Mouse (Mus musculus): ENCODE data around the gene Dclre1b. TPM values are rescaled to one million over a fixed set of nuclear protein-coding genes. Genes with fewer than 3 reads are reported as not detected.
"Not testable (repeated sequence)": the region's sequence is repeated elsewhere in the genome, so short reads cannot be mapped to it uniquely, and the experiment has no call there.

Gene Dclre1b
- total RNA-seq (2017): 14.7 and 17.2 TPM in 2 replicates

- peak; percentile 89 for ATAC-seq (replicated peaks; ENCODE audit: low read depth, poor library complexity, severe bottlenecking)
Observed at GRCm38 (mm10) chr3:103808891-103809798, at the start of gene Dclre1b, which contains the start of the genes Ap4b1 and Gm43064. TSS of gene Dclre1b (minus strand) at chr3:103809444. TSS of gene Ap4b1 (plus strand) at chr3:103809520. TSS of gene Gm43064 (plus strand) at chr3:103809573.

GRCm38 (mm10) chr3:103857977-103858563 is 48.8 kb upstream of the Dclre1b start:
- no peak for ATAC-seq (replicated peaks; ENCODE audit: low read depth, poor library complexity, severe bottlenecking)

GRCm38 (mm10) chr3:103857036-103857805 is 48.0 kb upstream of the Dclre1b start:
- ATAC-seq (replicated peaks; ENCODE audit: low read depth, poor library complexity, severe bottlenecking): no peak

- no peak for ATAC-seq (replicated peaks; ENCODE audit: low read depth, poor library complexity, severe bottlenecking)
Observed at GRCm38 (mm10) chr3:103853804-103854203, 44.6 kb upstream of the Dclre1b start.

- ATAC-seq (replicated peaks; ENCODE audit: low read depth, poor library complexity, severe bottlenecking): peak; percentile 87
Observed at GRCm38 (mm10) chr3:103852565-103853299, 43.5 kb upstream of the Dclre1b start.

GRCm38 (mm10) chr3:103851882-103852281 is 42.6 kb upstream of the Dclre1b start:
- ATAC-seq (replicated peaks; ENCODE audit: low read depth, poor library complexity, severe bottlenecking): no peak

- no peak for ATAC-seq (replicated peaks; ENCODE audit: low read depth, poor library complexity, severe bottlenecking)
Observed at GRCm38 (mm10) chr3:103851481-103851880, 42.2 kb upstream of the Dclre1b start.

- ATAC-seq (replicated peaks; ENCODE audit: low read depth, poor library complexity, severe bottlenecking): no peak
Observed at GRCm38 (mm10) chr3:103850644-103851363, 41.6 kb upstream of the Dclre1b start.

- not testable (repeated sequence) for ATAC-seq (replicated peaks; ENCODE audit: low read depth, poor library complexity, severe bottlenecking)
Observed at GRCm38 (mm10) chr3:103840946-103841345, 31.7 kb upstream of the Dclre1b start.

- not testable (repeated sequence) for ATAC-seq (replicated peaks; ENCODE audit: low read depth, poor library complexity, severe bottlenecking)
Observed at GRCm38 (mm10) chr3:103840195-103840594, 31.0 kb upstream of the Dclre1b start.

- ATAC-seq (replicated peaks; ENCODE audit: low read depth, poor library complexity, severe bottlenecking): no peak
Observed at GRCm38 (mm10) chr3:103839711-103840110, 30.5 kb upstream of the Dclre1b start.

GRCm38 (mm10) chr3:103836453-103836852 is 27.2 kb upstream of the Dclre1b start:
- ATAC-seq (replicated peaks; ENCODE audit: low read depth, poor library complexity, severe bottlenecking): no peak

GRCm38 (mm10) chr3:103835951-103836310 is 26.7 kb upstream of the Dclre1b start:
- no peak for ATAC-seq (replicated peaks; ENCODE audit: low read depth, poor library complexity, severe bottlenecking)

GRCm38 (mm10) chr3:103835272-103835950 is 26.2 kb upstream of the Dclre1b start:
- no peak for ATAC-seq (replicated peaks; ENCODE audit: low read depth, poor library complexity, severe bottlenecking)

- ATAC-seq (replicated peaks; ENCODE audit: low read depth, poor library complexity, severe bottlenecking): no peak
Observed at GRCm38 (mm10) chr3:103834001-103834400, 24.8 kb upstream of the Dclre1b start.

GRCm38 (mm10) chr3:103832426-103832825 is 23.2 kb upstream of the Dclre1b start, which contains the start of gene Bcl2l15:
TSS of gene Bcl2l15 (plus strand) at chr3:103832601.
- 0 out of 2 replicates have a peak, but pooled peaks have one; percentile 18 for ATAC-seq (replicated peaks; ENCODE audit: low read depth, poor library complexity, severe bottlenecking)

GRCm38 (mm10) chr3:103831146-103831545 is 21.9 kb upstream of the Dclre1b start:
- no peak for ATAC-seq (replicated peaks; ENCODE audit: low read depth, poor library complexity, severe bottlenecking)

GRCm38 (mm10) chr3:103830681-103831080 is 21.4 kb upstream of the Dclre1b start:
- peak; percentile 56; the same call in 1 of the 2 replicates for ATAC-seq (replicated peaks; ENCODE audit: low read depth, poor library complexity, severe bottlenecking)

Measured in common myeloid progenitor, adult 5-6 weeks (primary cell).